Mouse (Mus musculus) olfactory bulb, adult 2 months (tissue): Measurements from ENCODE around the gene Emid1.

Experiments
- CTCF ChIP-seq: fragments of 200-500 bp; IDR thresholded peaks from 2 replicates; pipeline ENCODE4 v1.5.1; 2012; ENCODE audit warnings: low read depth, mild to moderate bottlenecking, low read length, moderate library complexity; ENCODE audit not compliant: insufficient read depth
- POLR2A ChIP-seq: fragments of 200-500 bp; IDR thresholded peaks from 2 replicates; pipeline ENCODE4 v1.6.1; 2012; ENCODE audit warnings: mild to moderate bottlenecking, low read depth, low read length, moderate library complexity; ENCODE audit not compliant: insufficient read depth

DNA sequence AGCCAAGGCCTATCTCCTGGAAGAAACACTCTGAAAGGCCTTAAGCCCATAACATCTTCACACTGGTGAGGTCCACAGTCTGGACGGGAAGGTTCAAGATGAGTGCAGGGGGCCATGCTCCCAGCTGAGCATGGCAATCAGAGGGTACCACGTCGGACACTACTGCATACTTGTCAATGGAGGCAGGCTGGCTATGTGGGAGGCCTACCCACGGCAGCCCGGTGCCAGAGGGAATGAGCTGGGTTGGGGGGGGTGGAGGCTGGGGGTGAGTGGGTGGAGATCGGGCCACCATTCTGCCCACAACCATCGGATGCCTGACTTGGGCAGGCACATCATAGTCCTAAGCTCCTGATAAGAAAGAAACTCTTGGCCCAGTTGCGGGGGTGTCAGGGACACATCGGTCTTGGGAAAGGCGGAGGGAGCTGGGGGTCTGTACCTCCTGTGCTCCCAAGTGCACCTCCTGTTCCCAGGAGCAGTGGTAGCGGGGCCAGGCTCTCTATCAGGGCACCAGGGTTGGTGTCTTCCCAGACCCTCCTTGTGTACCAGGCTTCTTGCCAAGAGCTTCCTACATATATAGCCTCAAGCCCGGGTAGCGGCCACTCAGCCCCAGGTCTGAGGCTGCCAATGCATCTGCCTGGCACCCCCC is 89.1 kb downstream of the Emid1 start:
- TF ChIP-seq CTCF (no peak), POLR2A (no peak)
